Mouse (Mus musculus) forebrain, postnatal 0 days (tissue): ENCODE results near the gene Hoxc5. TPM values are rescaled to one million over a fixed set of nuclear protein-coding genes. Genes with fewer than 3 reads are reported as not detected.

Experiments used
- ATAC-seq: fragments of 200-750 bp; cut with Nextera tagmentation; 2 replicates; pipeline ENCODE4 v1.8.0; 2017; ENCODE audit warnings: mild to moderate bottlenecking, moderate library complexity
- DNase-seq: peaks from one replicate; pipeline ENCODE4 v3.0.0-alpha.2; 2015
- H3K27ac ChIP-seq: fragments of 300-500 bp; sonication (generic); 2 replicates; pipeline ENCODE4 v1.5.1; 2014; ENCODE audit warnings: low read depth, mild to moderate bottlenecking, antibody characterized with exemption, low read length, moderate library complexity, mixed read lengths
- H3K27me3 ChIP-seq: fragments of 300-500 bp; sonication (generic); 2 replicates; pipeline ENCODE4 v1.6.1; 2014; ENCODE audit warnings: mild to moderate bottlenecking, low read length, mixed read lengths; ENCODE audit not compliant: insufficient read depth
- H3K36me3 ChIP-seq: fragments of 300-500 bp; sonication (generic); 2 replicates; pipeline ENCODE4 v1.6.1; 2014; ENCODE audit warnings: mild to moderate bottlenecking, moderate library complexity; ENCODE audit not compliant: insufficient read depth
- H3K4me1 ChIP-seq: fragments of 300-500 bp; sonication (generic); 2 replicates; pipeline ENCODE4 v1.6.1; 2014; ENCODE audit warnings: antibody characterized with exemption; ENCODE audit not compliant: insufficient read depth
- H3K4me2 ChIP-seq: fragments of 300-500 bp; sonication (generic); 2 replicates; pipeline ENCODE4 v1.6.1; 2014; ENCODE audit warnings: low read depth, mild to moderate bottlenecking, moderate library complexity
- H3K4me3 ChIP-seq: fragments of 300-500 bp; sonication (generic); 2 replicates; pipeline ENCODE4 v1.5.1; 2014; ENCODE audit warnings: low read depth, low read length, mixed read lengths
- H3K9ac ChIP-seq: fragments of 300-500 bp; sonication (generic); 2 replicates; pipeline ENCODE4 v1.6.1; 2014; ENCODE audit warnings: mild to moderate bottlenecking
- H3K9me3 ChIP-seq: fragments of 300-500 bp; sonication (generic); 2 replicates; pipeline ENCODE4 v1.6.1; 2016; ENCODE audit warnings: low read length
- CTCF ChIP-seq: sonication (generic); IDR thresholded peaks from 2 replicates; pipeline ENCODE4 v1.5.1; 2016; ENCODE audit warnings: antibody characterized with exemption, control low read depth, low read depth
- WGBS: fragments of 180-500 bp; shearing (Covaris S2); extraction: QIAGEN DNeasy Blood & Tissue Kit; methylation state at CpG from one replicate; pipeline ENCODE4 v1.1.7; 2014; 5-methylcytosine and 5-hydroxymethylcytosine counted together
- polyA plus RNA-seq: library from polyadenylated mRNA; unstranded; fragments of >200 nt; fragmentation: Nextera tagmentation; extraction: Ambion mirVana; gene quantifications from 2 replicates; pipeline ENCODE4 v1.2.1, GENCODE M21; 2015
- total RNA-seq: library from RNA; depleted of rRNA; stranded (reverse); fragments of >200 nt; gene quantifications from 2 replicates; pipeline ENCODE4 v1.2.3, GENCODE M21; 2014

The Hoxc5 gene
- total and polyA plus RNA-seq, 2 experiments from 2014 or later = not detected

- peaks cover 93% of the 10 kb centered on the region for H3K27me3 ChIP-seq
- no peaks in the 10 kb centered on the region for H3K4me1 ChIP-seq
- WGBS = under 1% methylated on average over 37 of the region's 37 CpGs
- no peak overlapping the region for H3K27ac ChIP-seq
- no peaks in the 10 kb centered on the region for H3K36me3 ChIP-seq
- TF ChIP-seq CTCF = no peak
- no peak for ATAC-seq
- H3K4me2 ChIP-seq = no peak overlapping the region
- DNase-seq = no peak
- H3K9ac ChIP-seq = no peak overlapping the region
- H3K9me3 ChIP-seq = no peaks in the 10 kb centered on the region
- H3K4me3 ChIP-seq = no peak overlapping the region
Observed at GRCm38 (mm10) chr15:102976631-102977422, 9.6 kb downstream of the Hoxc5 start.

- Histone ChIP-seq H3K9ac (no peak overlapping the region), H3K36me3 (no peaks in the 10 kb centered on the region), H3K4me2 (no peak overlapping the region), H3K4me1 (no peaks in the 10 kb centered on the region), H3K9me3 (no peaks in the 10 kb centered on the region), H3K27me3 (peaks cover 93% of the 10 kb centered on the region), H3K27ac (no peak overlapping the region), H3K4me3 (no peak overlapping the region)
- no peak for TF ChIP-seq CTCF
- DNase-seq (no peak), ATAC-seq (no peak)
- 1% methylated on average over 16 of the region's 16 CpGs for WGBS
Observed at GRCm38 (mm10) chr15:102977423-102977974, 10.3 kb downstream of the Hoxc5 start.

GRCm38 (mm10) chr15:102978615-102979515 lies 11.6 kb downstream of the Hoxc5 start:
- Histone ChIP-seq H3K9ac (no peak overlapping the region), H3K4me3 (no peak overlapping the region), H3K9me3 (no peaks in the 10 kb centered on the region), H3K27ac (no peak overlapping the region), H3K27me3 (peaks cover 93% of the 10 kb centered on the region), H3K36me3 (no peaks in the 10 kb centered on the region), H3K4me2 (no peak overlapping the region), H3K4me1 (no peaks in the 10 kb centered on the region)
- DNase-seq (no peak), ATAC-seq (no peak)
- 3% methylated on average over 13 of the region's 13 CpGs for WGBS
- TF ChIP-seq CTCF = no peak

GRCm38 (mm10) chr15:102979936-102980335 lies 12.7 kb downstream of the Hoxc5 start:
- H3K36me3 ChIP-seq = no peaks in the 10 kb centered on the region
- H3K4me3 ChIP-seq = no peak overlapping the region
- ATAC-seq (no peak), DNase-seq (no peak)
- no peaks in the 10 kb centered on the region for H3K4me1 ChIP-seq
- WGBS = 0% methylated on average over 1 of the region's 1 CpGs
- H3K27ac ChIP-seq = no peak overlapping the region
- H3K27me3 ChIP-seq = peaks cover 93% of the 10 kb centered on the region
- no peak for TF ChIP-seq CTCF
- no peak overlapping the region for H3K9ac ChIP-seq
- H3K9me3 ChIP-seq = no peaks in the 10 kb centered on the region
- no peak overlapping the region for H3K4me2 ChIP-seq

- WGBS = 4% methylated on average over 11 of the region's 11 CpGs
- no peak overlapping the region for H3K4me3 ChIP-seq
- no peak for TF ChIP-seq CTCF
Observed at GRCm38 (mm10) chr15:102980352-102980751, 13.1 kb downstream of the Hoxc5 start.

GRCm38 (mm10) chr15:102980912-102981311 lies 13.7 kb downstream of the Hoxc5 start:
- no peak for TF ChIP-seq CTCF
- Histone ChIP-seq H3K4me3 (peak overlapping the region; percentile 16), H3K9me3 (no peaks in the 10 kb centered on the region), H3K9ac (no peak overlapping the region), H3K4me2 (peak overlapping the region; percentile 33; the same call in 1 of the 2 replicates), H3K27ac (no peak overlapping the region), H3K27me3 (peaks cover 93% of the 10 kb centered on the region), H3K36me3 (no peaks in the 10 kb centered on the region), H3K4me1 (no peaks in the 10 kb centered on the region)
- under 1% methylated on average over 14 of the region's 14 CpGs for WGBS
- no peak for ATAC-seq
- DNase-seq = no peak

More at GRCm38 (mm10) chr15:102980352-102980751, 13.1 kb downstream of the Hoxc5 start:
- ATAC-seq (no peak), DNase-seq (no peak)
- Histone ChIP-seq H3K27ac (no peak overlapping the region), H3K27me3 (peaks cover 93% of the 10 kb centered on the region), H3K36me3 (no peaks in the 10 kb centered on the region), H3K4me1 (no peaks in the 10 kb centered on the region), H3K9me3 (no peaks in the 10 kb centered on the region), H3K9ac (no peak overlapping the region), H3K4me2 (no peak overlapping the region)
